Mouse (Mus musculus) liver, adult (tissue): ENCODE measurements around the gene Adamts12.

Experiments
- GATA4 ChIP-seq: IDR thresholded peaks from 2 replicates; pipeline ENCODE4 v1.6.1; 2014; ENCODE audit warnings: mild to moderate bottlenecking, low read length; ENCODE audit not compliant: insufficient replicate concordance

Adamts12 gene

GRCm38 (mm10) chr15:11105101-11105500 lies 40.5 kb downstream of the Adamts12 start:
- TF ChIP-seq GATA4, result no peak

- no peak for TF ChIP-seq GATA4
Measured at GRCm38 (mm10) chr15:11107376-11107775, 42.8 kb downstream of the Adamts12 start.

GRCm38 (mm10) chr15:11114631-11115197 lies 50.1 kb downstream of the Adamts12 start:
- TF ChIP-seq GATA4, result no peak

GRCm38 (mm10) chr15:11116303-11116702 lies 51.7 kb downstream of the Adamts12 start:
- no peak for TF ChIP-seq GATA4

GRCm38 (mm10) chr15:11116853-11117252 lies 52.3 kb downstream of the Adamts12 start:
- no peak for TF ChIP-seq GATA4

GRCm38 (mm10) chr15:11118371-11118770 lies 53.8 kb downstream of the Adamts12 start:
- no peak for TF ChIP-seq GATA4

- no peak for TF ChIP-seq GATA4
Measured at GRCm38 (mm10) chr15:11121721-11122120, 57.1 kb downstream of the Adamts12 start.

- no peak for TF ChIP-seq GATA4
Measured at GRCm38 (mm10) chr15:11125361-11125760, 60.8 kb downstream of the Adamts12 start.

GRCm38 (mm10) chr15:11128457-11128856 lies 63.9 kb downstream of the Adamts12 start:
- TF ChIP-seq GATA4, result no peak

- no peak for TF ChIP-seq GATA4
Measured at GRCm38 (mm10) chr15:11132586-11133558, 68.3 kb downstream of the Adamts12 start.

- no peak for TF ChIP-seq GATA4
Measured at GRCm38 (mm10) chr15:11145581-11145980, 81.0 kb downstream of the Adamts12 start.

- no peak for TF ChIP-seq GATA4
Measured at GRCm38 (mm10) chr15:11159386-11159785, 94.8 kb downstream of the Adamts12 start.

- TF ChIP-seq GATA4, result no peak
Measured at GRCm38 (mm10) chr15:11160759-11161158, 96.2 kb downstream of the Adamts12 start.

GRCm38 (mm10) chr15:11165883-11166282 lies 101.3 kb downstream of the Adamts12 start:
- TF ChIP-seq GATA4, result no peak

- TF ChIP-seq GATA4, result no peak
Measured at GRCm38 (mm10) chr15:11173884-11174470, 109.4 kb downstream of the Adamts12 start.

- TF ChIP-seq GATA4, result no peak
Measured at GRCm38 (mm10) chr15:11174842-11175241, 110.3 kb downstream of the Adamts12 start.
